Mouse (Mus musculus): ENCODE measurements around the gene Junb.
A peak's percentile ranks its signal among the peaks of the same experiment; 100 is the strongest.

The Junb gene

GRCm38 (mm10) chr8:84978248-84978940 is at the start of gene Junb:
Gene Junb (minus strand): TSS chr8:84978718.
- Histone ChIP-seq H3K4me3 (replicated peaks; ENCODE audit: low read length) (peak within 1 kb of the TSS; percentile 91), H3K27me3 (ENCODE audit: insufficient read depth, low read length) (no peaks in the 10 kb centered on the region), H3K36me3 (ENCODE audit: insufficient read depth, low read length) (peaks cover 16% of the 10 kb centered on the region), H3K9me3 (ENCODE audit: low read length) (no peaks in the 10 kb centered on the region), H3K4me1 (replicated peaks; ENCODE audit: low read depth, low read length) (peaks cover 68% of the 10 kb centered on the region)
- TF ChIP-seq NANOG (IDR thresholded peaks at IDR 0.05; ENCODE audit: borderline replicate concordance, low read length), result no peak
- no peak for TF ChIP-seq CTCF (conservative IDR thresholded peaks at IDR 0.05; ENCODE audit: low read length)
- no peak for TF ChIP-seq POU5F1 (IDR thresholded peaks at IDR 0.05; ENCODE audit: borderline replicate concordance, low read length)

GRCm38 (mm10) chr8:85027922-85028321 is 49.4 kb upstream of the Junb start:
- peaks cover 62% of the 10 kb centered on the region for H3K36me3 ChIP-seq (ENCODE audit: insufficient read depth, low read length)
- peak overlapping the region; percentile 100 for H3K4me3 ChIP-seq (replicated peaks; ENCODE audit: low read length)
- TF ChIP-seq POU5F1 (IDR thresholded peaks at IDR 0.05; ENCODE audit: borderline replicate concordance, low read length) (no peak), NANOG (IDR thresholded peaks at IDR 0.05; ENCODE audit: borderline replicate concordance, low read length) (no peak), CTCF (conservative IDR thresholded peaks at IDR 0.05; ENCODE audit: low read length) (no peak)
- H3K4me1 ChIP-seq (replicated peaks; ENCODE audit: low read depth, low read length), result peaks cover 76% of the 10 kb centered on the region
- H3K27me3 ChIP-seq (ENCODE audit: insufficient read depth, low read length), result no peaks in the 10 kb centered on the region
- no peaks in the 10 kb centered on the region for H3K9me3 ChIP-seq (ENCODE audit: low read length)

- no peak for TF ChIP-seq NANOG (IDR thresholded peaks at IDR 0.05; ENCODE audit: borderline replicate concordance, low read length)
- TF ChIP-seq CTCF (conservative IDR thresholded peaks at IDR 0.05; ENCODE audit: low read length), result no peak
- TF ChIP-seq POU5F1 (IDR thresholded peaks at IDR 0.05; ENCODE audit: borderline replicate concordance, low read length), result no peak
- H3K4me3 ChIP-seq (replicated peaks; ENCODE audit: low read length), result peak overlapping the region; percentile 100
- no peaks in the 10 kb centered on the region for H3K9me3 ChIP-seq (ENCODE audit: low read length)
- peaks cover 74% of the 10 kb centered on the region for H3K4me1 ChIP-seq (replicated peaks; ENCODE audit: low read depth, low read length)
- H3K36me3 ChIP-seq (ENCODE audit: insufficient read depth, low read length), result peaks cover 62% of the 10 kb centered on the region
- H3K27me3 ChIP-seq (ENCODE audit: insufficient read depth, low read length), result no peaks in the 10 kb centered on the region
Measured at GRCm38 (mm10) chr8:85027516-85027855, 49.0 kb upstream of the Junb start.

- TF ChIP-seq POU5F1 (IDR thresholded peaks at IDR 0.05; ENCODE audit: borderline replicate concordance, low read length), result no peak
- TF ChIP-seq NANOG (IDR thresholded peaks at IDR 0.05; ENCODE audit: borderline replicate concordance, low read length), result no peak
- TF ChIP-seq CTCF (conservative IDR thresholded peaks at IDR 0.05; ENCODE audit: low read length), result no peak
- Histone ChIP-seq H3K4me3 (replicated peaks; ENCODE audit: low read length) (peak within 1 kb of the TSS; percentile 100), H3K9me3 (ENCODE audit: low read length) (no peaks in the 10 kb centered on the region), H3K36me3 (ENCODE audit: insufficient read depth, low read length) (peaks cover 62% of the 10 kb centered on the region), H3K27me3 (ENCODE audit: insufficient read depth, low read length) (no peaks in the 10 kb centered on the region), H3K4me1 (replicated peaks; ENCODE audit: low read depth, low read length) (peaks cover 73% of the 10 kb centered on the region)
Measured at GRCm38 (mm10) chr8:85026670-85027515, 48.4 kb upstream of the Junb start, which contains the start of gene Trir. Gene Trir (plus strand): TSS chr8:85026823.

GRCm38 (mm10) chr8:85025098-85025932 is 46.8 kb upstream of the Junb start, which contains the start of gene Asna1:
Gene Asna1 (minus strand): TSS chr8:85025281.
- H3K4me3 ChIP-seq (replicated peaks; ENCODE audit: low read length), result peak within 1 kb of the TSS; percentile 100
- TF ChIP-seq NANOG (IDR thresholded peaks at IDR 0.05; ENCODE audit: borderline replicate concordance, low read length) (no peak), POU5F1 (IDR thresholded peaks at IDR 0.05; ENCODE audit: borderline replicate concordance, low read length) (no peak), CTCF (conservative IDR thresholded peaks at IDR 0.05; ENCODE audit: low read length) (no peak)
- H3K4me1 ChIP-seq (replicated peaks; ENCODE audit: low read depth, low read length), result peaks cover 76% of the 10 kb centered on the region
- H3K9me3 ChIP-seq (ENCODE audit: low read length), result no peaks in the 10 kb centered on the region
- no peaks in the 10 kb centered on the region for H3K27me3 ChIP-seq (ENCODE audit: insufficient read depth, low read length)
- peaks cover 63% of the 10 kb centered on the region for H3K36me3 ChIP-seq (ENCODE audit: insufficient read depth, low read length)

- Histone ChIP-seq H3K9me3 (ENCODE audit: low read length) (no peaks in the 10 kb centered on the region), H3K27me3 (ENCODE audit: insufficient read depth, low read length) (no peaks in the 10 kb centered on the region), H3K36me3 (ENCODE audit: insufficient read depth, low read length) (peaks cover 63% of the 10 kb centered on the region), H3K4me1 (replicated peaks; ENCODE audit: low read depth, low read length) (peaks cover 76% of the 10 kb centered on the region), H3K4me3 (replicated peaks; ENCODE audit: low read length) (peak overlapping the region; percentile 100)
- TF ChIP-seq NANOG (IDR thresholded peaks at IDR 0.05; ENCODE audit: borderline replicate concordance, low read length) (no peak), POU5F1 (IDR thresholded peaks at IDR 0.05; ENCODE audit: borderline replicate concordance, low read length) (no peak), CTCF (conservative IDR thresholded peaks at IDR 0.05; ENCODE audit: low read length) (no peak)
Measured at GRCm38 (mm10) chr8:85023846-85024245, 45.3 kb upstream of the Junb start.

GRCm38 (mm10) chr8:85021514-85022055 is 43.1 kb upstream of the Junb start:
- H3K9me3 ChIP-seq (ENCODE audit: low read length), result no peaks in the 10 kb centered on the region
- no peaks in the 10 kb centered on the region for H3K27me3 ChIP-seq (ENCODE audit: insufficient read depth, low read length)
- TF ChIP-seq POU5F1 (IDR thresholded peaks at IDR 0.05; ENCODE audit: borderline replicate concordance, low read length) (no peak), CTCF (conservative IDR thresholded peaks at IDR 0.05; ENCODE audit: low read length) (peak; percentile 32)
- H3K36me3 ChIP-seq (ENCODE audit: insufficient read depth, low read length), result peaks cover 75% of the 10 kb centered on the region
- peak overlapping the region; percentile 29; the same call in 1 of the 2 replicates for H3K4me3 ChIP-seq (replicated peaks; ENCODE audit: low read length)
- peaks cover 84% of the 10 kb centered on the region for H3K4me1 ChIP-seq (replicated peaks; ENCODE audit: low read depth, low read length)

Data from E14TG2a.4 (cell line).